Mouse (Mus musculus) myocyte (in vitro differentiated cells): Measurements from ENCODE around the gene E130208F15Rik. TPM values are rescaled to one million over a fixed set of nuclear protein-coding genes. Genes with fewer than 3 reads are reported as not detected.

ENCODE experiments used
- H3K27me3 ChIP-seq: one replicate; pipeline ENCODE4 v1.6.1; 2011; ENCODE audit not compliant: control insufficient read depth, insufficient read depth, insufficient read length
- H3K36me3 ChIP-seq: one replicate; pipeline ENCODE4 v1.6.1; 2011; ENCODE audit not compliant: control insufficient read depth, insufficient read depth
- H3K4me2 ChIP-seq: one replicate; pipeline ENCODE4 v1.6.1; 2011; ENCODE audit warnings: low read depth, control low read depth
- H3K4me3 ChIP-seq: one replicate; pipeline ENCODE4 v1.5.1; 2011; ENCODE audit warnings: mild to moderate bottlenecking, control low read depth, moderate library complexity
- H3K79me2 ChIP-seq: one replicate; pipeline ENCODE4 v1.6.1; 2011; ENCODE audit not compliant: control insufficient read depth, insufficient read depth
- H3ac ChIP-seq: one replicate; pipeline ENCODE4 v1.6.1; 2011; ENCODE audit not compliant: control insufficient read depth, insufficient read length
- CEBPB ChIP-seq: IDR thresholded peaks from 2 replicates; pipeline ENCODE4 v1.6.1; 2011; ENCODE audit warnings: mild to moderate bottlenecking, moderate library complexity; ENCODE audit not compliant: poor library complexity, insufficient read depth, severe bottlenecking
- E2F4 ChIP-seq: IDR thresholded peaks from one replicate; pipeline ENCODE4 v1.6.1; 2011; ENCODE audit warnings: mild to moderate bottlenecking, control low read depth, moderate library complexity; ENCODE audit not compliant: insufficient read depth
- MAX ChIP-seq: IDR thresholded peaks from one replicate; pipeline ENCODE4 v1.6.1; 2011; ENCODE audit warnings: low read depth, mild to moderate bottlenecking, control low read depth
- MYOD1 ChIP-seq, 3 experiments: IDR thresholded peaks; one replicate each; pipeline ENCODE4 v1.6.1; 2011; ENCODE audit warnings: control low read depth in 2 of 3, low read depth in 2 of 3, mild to moderate bottlenecking in 2 of 3, moderate library complexity in 1 of 3; ENCODE audit not compliant: insufficient read length in 2 of 3, control insufficient read depth in 1 of 3
- MYOG ChIP-seq, 3 experiments: IDR thresholded peaks; one replicate each; pipeline ENCODE4 v1.6.1; 2011; ENCODE audit warnings: control low read depth in 2 of 3, low read depth in 2 of 3, mild to moderate bottlenecking in 2 of 3; ENCODE audit not compliant: insufficient read length in 2 of 3, control insufficient read depth in 1 of 3, insufficient read depth in 1 of 3
- POLR2A ChIP-seq: IDR thresholded peaks from one replicate; pipeline ENCODE4 v1.6.1; 2011; ENCODE audit warnings: low read depth, mild to moderate bottlenecking, control low read depth, moderate library complexity; ENCODE audit not compliant: insufficient read length
- POLR2AphosphoS2 ChIP-seq: IDR thresholded peaks from one replicate; pipeline ENCODE4 v1.6.1; 2011; ENCODE audit warnings: low read depth, control low read depth; ENCODE audit not compliant: insufficient read length
- REST ChIP-seq: IDR thresholded peaks from one replicate; pipeline ENCODE4 v1.6.1; 2011; ENCODE audit warnings: mild to moderate bottlenecking, control low read depth, moderate library complexity; ENCODE audit not compliant: insufficient read depth, insufficient read length
- SRF ChIP-seq: IDR thresholded peaks from one replicate; pipeline ENCODE4 v1.6.1; 2011; ENCODE audit warnings: low read depth; ENCODE audit not compliant: control insufficient read depth, insufficient read length
- TCF12 ChIP-seq: IDR thresholded peaks from one replicate; pipeline ENCODE4 v1.6.1; 2011; ENCODE audit warnings: mild to moderate bottlenecking, control low read depth; ENCODE audit not compliant: poor library complexity, insufficient read depth, severe bottlenecking
- TCF3 ChIP-seq: IDR thresholded peaks from one replicate; pipeline ENCODE4 v1.6.1; 2011; ENCODE audit warnings: low read depth, control low read depth; ENCODE audit not compliant: insufficient read length
- USF1 ChIP-seq: IDR thresholded peaks from one replicate; pipeline ENCODE4 v1.6.1; 2011; ENCODE audit warnings: low read depth, mild to moderate bottlenecking, control low read depth, moderate library complexity
- polyA plus RNA-seq: library from polyadenylated mRNA; unstranded; fragments of >200 nt; fragmentation: generic; extraction: Trizol; gene quantifications from one replicate; pipeline ENCODE4 v1.2.1, GENCODE M21; 2012; ENCODE audit warnings: missing spikeins

The E130208F15Rik gene
- polyA plus RNA-seq, 1 experiment = 4.0 TPM

- no peaks in the 10 kb centered on the region for H3K36me3 ChIP-seq
- TF ChIP-seq TCF3 (no peak), REST (no peak), USF1 (no peak), MAX (no peak), POLR2AphosphoS2 (no peak), MYOG (IDR thresholded peaks at IDR 0.05; ENCODE audit: control insufficient read depth in 1 of 3, insufficient read depth in 1 of 3, insufficient read length in 2 of 3, low read depth in 2 of 3) (no peak)
- H3K79me2 ChIP-seq = no peaks in the 10 kb centered on the region
- H3K4me3 ChIP-seq = no peak overlapping the region
- H3K27me3 ChIP-seq = peaks cover 32% of the 10 kb centered on the region
- no peak overlapping the region for H3K4me2 ChIP-seq
- no peak overlapping the region for H3ac ChIP-seq
These were observed 10.3 kb downstream of the E130208F15Rik start for GRCm38 (mm10) chr7:30331887-30332286.

GRCm38 (mm10) chr7:30332622-30333259 lies 11.2 kb downstream of the E130208F15Rik start:
- Histone ChIP-seq H3K36me3 (no peaks in the 10 kb centered on the region), H3K4me2 (no peak overlapping the region), H3K79me2 (no peaks in the 10 kb centered on the region), H3ac (no peak overlapping the region), H3K4me3 (no peak overlapping the region), H3K27me3 (peaks cover 26% of the 10 kb centered on the region)
- TF ChIP-seq MYOG (IDR thresholded peaks at IDR 0.05; ENCODE audit: control insufficient read depth in 1 of 3, insufficient read depth in 1 of 3, insufficient read length in 2 of 3, low read depth in 2 of 3) = no peak
- no peak for TF ChIP-seq POLR2AphosphoS2
- TF ChIP-seq SRF = no peak
- no peak for TF ChIP-seq MYOD1 (IDR thresholded peaks at IDR 0.05; ENCODE audit: control insufficient read depth in 1 of 3, insufficient read length in 2 of 3, low read depth in 2 of 3)
- no peak for TF ChIP-seq CEBPB

GRCm38 (mm10) chr7:30333436-30333835 lies 11.9 kb downstream of the E130208F15Rik start:
- Histone ChIP-seq H3K27me3 (peaks cover 26% of the 10 kb centered on the region), H3K36me3 (no peaks in the 10 kb centered on the region), H3K79me2 (no peaks in the 10 kb centered on the region), H3ac (no peak overlapping the region), H3K4me3 (no peak overlapping the region), H3K4me2 (no peak overlapping the region)
- TF ChIP-seq MYOD1 (IDR thresholded peaks at IDR 0.05; ENCODE audit: control insufficient read depth in 1 of 3, insufficient read length in 2 of 3, low read depth in 2 of 3) (no peak), MAX (no peak), E2F4 (no peak), MYOG (IDR thresholded peaks at IDR 0.05; ENCODE audit: control insufficient read depth in 1 of 3, insufficient read depth in 1 of 3, insufficient read length in 2 of 3, low read depth in 2 of 3) (no peak), POLR2AphosphoS2 (no peak), CEBPB (no peak), TCF3 (no peak), TCF12 (no peak), POLR2A (no peak), USF1 (no peak), REST (no peak), SRF (no peak)

- Histone ChIP-seq H3K27me3 (peaks cover 37% of the 10 kb centered on the region), H3K4me3 (no peak overlapping the region), H3K79me2 (no peaks in the 10 kb centered on the region), H3ac (no peak overlapping the region), H3K36me3 (no peaks in the 10 kb centered on the region), H3K4me2 (no peak overlapping the region)
- TF ChIP-seq MAX (no peak), REST (no peak), E2F4 (no peak), POLR2AphosphoS2 (no peak), CEBPB (no peak), TCF12 (no peak), POLR2A (no peak), TCF3 (no peak), MYOD1 (IDR thresholded peaks at IDR 0.05; ENCODE audit: control insufficient read depth in 1 of 3, insufficient read length in 2 of 3, low read depth in 2 of 3) (no peak)
These were observed 13.0 kb downstream of the E130208F15Rik start for GRCm38 (mm10) chr7:30334563-30334962.

GRCm38 (mm10) chr7:30335688-30336087 lies 14.1 kb downstream of the E130208F15Rik start:
- Histone ChIP-seq H3ac (no peak overlapping the region), H3K27me3 (peaks cover 37% of the 10 kb centered on the region), H3K4me2 (no peak overlapping the region), H3K79me2 (no peaks in the 10 kb centered on the region), H3K36me3 (no peaks in the 10 kb centered on the region), H3K4me3 (no peak overlapping the region)
- no peak for TF ChIP-seq MAX
- TF ChIP-seq POLR2AphosphoS2 = no peak
- TF ChIP-seq POLR2A = no peak
- TF ChIP-seq REST = no peak
- no peak for TF ChIP-seq MYOD1 (IDR thresholded peaks at IDR 0.05; ENCODE audit: control insufficient read depth in 1 of 3, insufficient read length in 2 of 3, low read depth in 2 of 3)
- no peak for TF ChIP-seq TCF3
- TF ChIP-seq USF1 = no peak
- TF ChIP-seq TCF12 = no peak
- TF ChIP-seq SRF = no peak
- TF ChIP-seq E2F4 = no peak
- no peak for TF ChIP-seq CEBPB
